Mouse (Mus musculus) neural tube, embryonic 13.5 days (tissue): ENCODE results near the gene Ilk. TPM values are rescaled to one million over a fixed set of nuclear protein-coding genes. Genes with fewer than 3 reads are reported as not detected.
"Not testable (repeated sequence)": the region's sequence is repeated elsewhere in the genome, so short reads cannot be mapped to it uniquely, and the experiment has no call there.

Source experiments
- ATAC-seq: fragments of 200-750 bp; cut with Nextera tagmentation; 2 replicates; pipeline ENCODE4 v1.8.0; 2017; ENCODE audit warnings: low read depth, mild to moderate bottlenecking, moderate TSS enrichment, moderate library complexity
- H3K27ac ChIP-seq: fragments of 300-500 bp; sonication (generic); replicated peaks from 2 replicates; pipeline ENCODE4 v1.5.1; 2015; ENCODE audit warnings: moderate library complexity, mild to moderate bottlenecking, inconsistent platforms
- H3K27me3 ChIP-seq: fragments of 300-500 bp; sonication (generic); 2 replicates; pipeline ENCODE4 v1.6.1; 2015; ENCODE audit warnings: mild to moderate bottlenecking, inconsistent platforms
- H3K36me3 ChIP-seq: fragments of 300-500 bp; sonication (generic); 2 replicates; pipeline ENCODE4 v1.6.1; 2015; ENCODE audit warnings: mild to moderate bottlenecking, inconsistent platforms
- H3K4me1 ChIP-seq: fragments of 300-500 bp; sonication (generic); replicated peaks from 2 replicates; pipeline ENCODE4 v1.6.1; 2015; ENCODE audit warnings: inconsistent platforms
- H3K4me2 ChIP-seq: fragments of 300-500 bp; sonication (generic); 2 replicates; pipeline ENCODE4 v1.6.1; 2015; ENCODE audit warnings: inconsistent platforms, mild to moderate bottlenecking, moderate library complexity
- H3K4me3 ChIP-seq: fragments of 300-500 bp; sonication (generic); 2 replicates; pipeline ENCODE4 v1.5.1; 2015; ENCODE audit warnings: mild to moderate bottlenecking, inconsistent platforms
- H3K9ac ChIP-seq: fragments of 300-500 bp; sonication (generic); 2 replicates; pipeline ENCODE4 v1.6.1; 2015; ENCODE audit warnings: moderate library complexity, mild to moderate bottlenecking, inconsistent platforms
- H3K9me3 ChIP-seq: fragments of 300-500 bp; sonication (generic); 2 replicates; pipeline ENCODE4 v1.6.1; 2016; ENCODE audit warnings: inconsistent platforms
- WGBS: fragments of 180-500 bp; shearing (Covaris S2); methylation state at CpG from one replicate; pipeline ENCODE4 v1.1.7; 2015; 5-methylcytosine and 5-hydroxymethylcytosine counted together
- polyA plus RNA-seq: library from polyadenylated mRNA; unstranded; fragments of >200 nt; fragmentation: Nextera tagmentation; extraction: Ambion mirVana; gene quantifications from 2 replicates; pipeline ENCODE4 v1.2.1, GENCODE M21; 2015

Gene Ilk
- polyA plus RNA-seq, 1 experiment from 2014 or later: 225 TPM

DNA sequence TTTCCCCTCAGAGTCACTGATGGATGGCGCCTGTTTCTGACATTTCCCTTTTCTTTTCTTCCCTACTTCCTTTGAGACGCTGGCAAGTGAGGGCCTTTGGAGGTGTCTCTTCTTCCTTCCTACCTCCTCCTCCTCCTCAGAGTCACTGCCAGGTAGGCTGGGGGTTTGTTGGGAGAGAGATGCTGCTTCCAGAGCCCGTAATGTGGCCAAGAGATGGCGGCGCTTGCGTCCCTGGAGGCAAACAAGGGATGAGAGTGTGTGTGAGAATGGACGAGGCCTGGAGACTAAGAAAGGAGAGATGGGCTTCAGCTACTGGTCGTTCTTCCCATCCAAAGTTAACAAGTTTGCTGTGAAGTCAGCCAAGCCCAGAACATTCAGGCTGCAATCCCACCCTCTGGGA is 1.6 kb upstream of the Ilk start:
- Histone ChIP-seq H3K9me3 (no peaks in the 10 kb centered on the region), H3K27ac (no peak overlapping the region), H3K4me3 (no peak overlapping the region; the same call in 1 of the 2 replicates), H3K4me1 (peaks cover 35% of the 10 kb centered on the region), H3K27me3 (no peaks in the 10 kb centered on the region), H3K4me2 (peak overlapping the region; percentile 71; the same call in 1 of the 2 replicates), H3K9ac (0 out of 2 replicates have a peak overlapping the region, but pooled peaks have one; percentile 17), H3K36me3 (peaks cover 50% of the 10 kb centered on the region)
- WGBS: 87% methylated on average over 8 of the region's 8 CpGs
- no peak for ATAC-seq

GRCm38 (mm10) chr7:105735464-105735863 is 928 bp upstream of the Ilk start:
- peaks cover 54% of the 10 kb centered on the region for H3K36me3 ChIP-seq
- H3K4me3 ChIP-seq: peak overlapping the region; percentile 67
- 53% methylated on average over 4 of the region's 4 CpGs for WGBS
- not testable (repeated sequence) for ATAC-seq, H3K27ac ChIP-seq, H3K9me3 ChIP-seq, H3K27me3 ChIP-seq
- peak overlapping the region; percentile 71 for H3K4me2 ChIP-seq
- peak overlapping the region; percentile 91 for H3K9ac ChIP-seq
- peaks cover 35% of the 10 kb centered on the region for H3K4me1 ChIP-seq

DNA sequence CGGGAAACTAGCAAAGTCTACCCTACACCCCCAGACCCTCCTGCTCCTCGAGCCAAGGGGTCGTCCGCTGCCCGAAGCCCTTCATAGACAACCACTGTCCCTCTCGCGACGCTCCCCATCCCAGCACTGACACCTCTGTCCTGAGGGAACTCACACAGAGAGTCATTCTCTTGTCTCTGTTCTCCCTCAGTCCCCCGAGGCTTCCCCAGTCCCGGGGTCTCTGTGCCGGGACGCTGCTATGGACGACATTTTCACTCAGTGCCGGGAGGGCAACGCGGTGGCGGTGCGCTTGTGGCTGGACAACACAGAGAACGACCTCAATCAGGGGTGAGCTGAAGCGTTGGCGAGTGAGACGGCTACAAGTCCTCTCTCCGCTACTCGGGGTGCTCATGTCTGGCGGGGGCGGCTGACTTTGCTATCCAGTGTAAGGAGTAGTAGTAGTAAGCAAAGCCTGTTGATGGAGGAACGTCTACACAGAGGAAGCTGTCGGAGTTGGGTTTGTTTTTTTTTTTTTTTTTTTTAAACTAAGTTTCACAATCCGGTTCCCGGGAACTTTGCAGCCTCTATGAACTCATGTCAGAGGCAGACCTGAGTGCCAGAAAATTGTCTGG is 624 bp downstream of the Ilk start, which contains the start of gene Rrp8:
Rrp8 (minus strand) TSS at position 475 of the 611 bp plus-strand sequence.
- WGBS: under 1% methylated on average over 30 of the region's 30 CpGs
- Histone ChIP-seq H3K4me3 (peak within 1 kb of the TSS; percentile 67), H3K4me1 (peaks cover 35% of the 10 kb centered on the region), H3K27ac (peak within 1 kb of the TSS; percentile 83), H3K27me3 (no peaks in the 10 kb centered on the region), H3K4me2 (peak within 1 kb of the TSS; percentile 71), H3K9ac (peak within 1 kb of the TSS; percentile 91), H3K36me3 (peaks cover 54% of the 10 kb centered on the region), H3K9me3 (no peaks in the 10 kb centered on the region)
- peak; percentile 26 for ATAC-seq

- peak overlapping the region; percentile 67 for H3K4me3 ChIP-seq
- H3K27me3 ChIP-seq: no peaks in the 10 kb centered on the region
- peaks cover 35% of the 10 kb centered on the region for H3K4me1 ChIP-seq
- H3K36me3 ChIP-seq: peaks cover 54% of the 10 kb centered on the region
- H3K9ac ChIP-seq: peak overlapping the region; percentile 91
- H3K27ac ChIP-seq: no peak overlapping the region
- H3K9me3 ChIP-seq: no peaks in the 10 kb centered on the region
- ATAC-seq: no peak
- 35% methylated on average over 3 of the region's 3 CpGs for WGBS
- peak overlapping the region; percentile 71 for H3K4me2 ChIP-seq
These were observed 1.3 kb downstream of the Ilk start for GRCm38 (mm10) chr7:105737648-105738047.

- H3K36me3 ChIP-seq: peaks cover 52% of the 10 kb centered on the region
- no peak for ATAC-seq
- peaks cover 40% of the 10 kb centered on the region for H3K4me1 ChIP-seq
- peak overlapping the region; percentile 67; the same call in 1 of the 2 replicates for H3K4me3 ChIP-seq
- 82% methylated on average over 2 of the region's 2 CpGs for WGBS
- no peaks in the 10 kb centered on the region for H3K27me3 ChIP-seq
- H3K9me3 ChIP-seq: no peaks in the 10 kb centered on the region
- H3K4me2 ChIP-seq: peak overlapping the region; percentile 71
- peak overlapping the region; percentile 52; the same call in 1 of the 2 replicates for H3K27ac ChIP-seq
- peak overlapping the region; percentile 91; the same call in 1 of the 2 replicates for H3K9ac ChIP-seq
These were observed 1.9 kb downstream of the Ilk start for GRCm38 (mm10) chr7:105738286-105738685.

DNA sequence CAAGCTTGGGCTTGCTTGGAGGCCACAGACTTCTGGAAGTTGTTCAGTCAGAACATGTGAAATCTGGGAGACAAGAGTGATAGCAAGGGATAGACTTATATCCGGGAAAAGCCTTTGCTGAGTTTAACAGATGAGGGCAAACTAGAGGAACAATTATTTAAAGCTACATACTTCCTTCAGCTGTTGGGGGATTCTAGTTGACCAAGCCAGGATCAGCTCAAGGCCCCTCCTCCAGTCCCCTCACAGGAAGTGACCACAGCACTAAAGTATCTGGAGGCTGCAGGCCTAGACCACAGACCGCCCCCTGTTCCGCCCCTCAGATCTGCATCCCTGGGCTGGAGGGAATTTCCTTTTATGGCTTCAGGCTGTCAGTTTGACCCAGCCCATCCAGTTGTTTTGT is 2.6 kb downstream of the Ilk start:
- H3K4me2 ChIP-seq: peak overlapping the region; percentile 71
- peaks cover 45% of the 10 kb centered on the region for H3K4me1 ChIP-seq
- 30% methylated on average over 3 of the region's 3 CpGs for WGBS
- 0 out of 2 replicates have a peak overlapping the region, but pooled peaks have one; percentile 14 for H3K9ac ChIP-seq
- H3K27me3 ChIP-seq: no peaks in the 10 kb centered on the region
- no peak overlapping the region; the same call in 1 of the 2 replicates for H3K4me3 ChIP-seq
- H3K36me3 ChIP-seq: peaks cover 46% of the 10 kb centered on the region
- no peaks in the 10 kb centered on the region for H3K9me3 ChIP-seq
- H3K27ac ChIP-seq: peak overlapping the region; percentile 52
- no peak for ATAC-seq

DNA sequence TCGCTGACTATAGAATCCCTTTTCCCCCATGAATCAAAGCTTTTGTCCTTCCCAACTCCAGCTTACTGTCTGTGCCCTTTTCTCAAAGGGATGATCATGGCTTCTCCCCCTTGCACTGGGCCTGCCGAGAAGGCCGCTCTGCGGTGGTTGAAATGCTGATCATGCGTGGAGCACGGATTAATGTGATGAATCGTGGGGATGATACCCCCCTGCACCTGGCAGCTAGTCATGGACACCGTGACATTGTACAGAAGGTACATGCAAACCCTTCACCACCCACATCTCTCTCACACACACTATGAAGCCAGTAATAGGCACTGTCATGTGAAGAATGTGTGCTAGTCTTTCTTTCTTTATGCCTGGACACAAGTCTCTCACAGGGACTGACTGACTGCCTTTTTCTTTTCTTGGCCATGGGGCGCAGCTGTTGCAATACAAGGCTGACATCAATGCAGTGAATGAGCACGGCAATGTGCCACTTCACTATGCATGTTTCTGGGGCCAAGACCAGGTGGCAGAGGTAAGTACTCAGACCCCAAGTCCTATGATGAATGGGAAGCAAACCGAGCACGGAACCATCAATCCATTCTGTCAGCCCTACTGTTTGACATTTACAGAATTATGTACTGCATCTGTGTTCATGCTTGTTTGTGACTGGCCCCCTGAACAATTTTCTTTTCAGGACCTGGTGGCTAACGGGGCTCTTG is 3.9 kb downstream of the Ilk start:
- no peak for ATAC-seq
- Histone ChIP-seq H3K36me3 (peaks cover 37% of the 10 kb centered on the region), H3K27ac (no peak overlapping the region), H3K4me1 (peaks cover 44% of the 10 kb centered on the region), H3K27me3 (no peaks in the 10 kb centered on the region), H3K4me3 (no peak overlapping the region), H3K4me2 (no peak overlapping the region), H3K9me3 (no peaks in the 10 kb centered on the region), H3K9ac (no peak overlapping the region)
- WGBS: 85% methylated on average over 13 of the region's 13 CpGs

- Histone ChIP-seq H3K36me3 (peaks cover 37% of the 10 kb centered on the region), H3K27me3 (no peaks in the 10 kb centered on the region), H3K27ac (no peak overlapping the region), H3K4me2 (no peak overlapping the region), H3K9me3 (no peaks in the 10 kb centered on the region), H3K9ac (no peak overlapping the region), H3K4me1 (peaks cover 38% of the 10 kb centered on the region), H3K4me3 (no peak overlapping the region)
- ATAC-seq: no peak
- 89% methylated on average over 6 of the region's 6 CpGs for WGBS
These were observed 4.5 kb downstream of the Ilk start for GRCm38 (mm10) chr7:105740851-105741250.

GRCm38 (mm10) chr7:105741978-105742377 is 5.6 kb downstream of the Ilk start:
- 93% methylated on average over 9 of the region's 9 CpGs for whole genome bisulfite sequencing
- no peak overlapping the region for H3K9ac ChIP-seq
- no peak overlapping the region for H3K4me2 ChIP-seq
- no peak for ATAC-seq
- H3K27me3 ChIP-seq: no peaks in the 10 kb centered on the region
- H3K27ac ChIP-seq: no peak overlapping the region
- peaks cover 38% of the 10 kb centered on the region for H3K4me1 ChIP-seq
- no peak overlapping the region for H3K4me3 ChIP-seq
- H3K36me3 ChIP-seq: peaks cover 47% of the 10 kb centered on the region
- H3K9me3 ChIP-seq: no peaks in the 10 kb centered on the region

GRCm38 (mm10) chr7:105742539-105743215 is 6.3 kb downstream of the Ilk start:
- H3K9me3 ChIP-seq, H3K27me3 ChIP-seq, ATAC-seq, H3K9ac ChIP-seq, H3K27ac ChIP-seq: not testable (repeated sequence)
- peak overlapping the region; percentile 92 for H3K4me2 ChIP-seq
- H3K4me3 ChIP-seq: peak overlapping the region; percentile 84; the same call in 1 of the 2 replicates
- H3K4me1 ChIP-seq: peaks cover 31% of the 10 kb centered on the region
- WGBS: 83% methylated on average over 7 of the region's 7 CpGs
- peaks cover 53% of the 10 kb centered on the region for H3K36me3 ChIP-seq

- ATAC-seq, H3K27me3 ChIP-seq, H3K9me3 ChIP-seq: not testable (repeated sequence)
- Histone ChIP-seq H3K4me1 (peaks cover 23% of the 10 kb centered on the region), H3K27ac (peak overlapping the region; percentile 88), H3K4me2 (peak overlapping the region; percentile 92), H3K36me3 (peaks cover 60% of the 10 kb centered on the region), H3K9ac (peak overlapping the region; percentile 95), H3K4me3 (peak overlapping the region; percentile 84)
- 35% methylated on average over 20 of the region's 20 CpGs for WGBS
These were observed 7.0 kb downstream of the Ilk start for GRCm38 (mm10) chr7:105743246-105743925.
